Comparison of ENCODE assay signal across 11 mouse cellular contexts in genomic region chr12:103281912-103282311, GRCm38 (mm10). TPM values are rescaled to one million over a fixed set of nuclear protein-coding genes. Genes with fewer than 3 reads are reported as not detected.
A peak's percentile ranks its signal among the peaks of the same experiment; 100 is the strongest.
DNase-seq lines count a peak whose midpoint lies in the region; ATAC-seq and TF ChIP-seq lines count a peak whose summit lies in the region.
"Had no signal": no experiment of that assay in that cellular context is flagged by ENCODE, and none has a peak within 500 bp of the region (broad histone marks: within the 10 kb centered on the region; RNA-seq: fewer than 3 reads in every experiment).

No protein-coding gene starts in this region.

- no peak for TF ChIP-seq EP300 in heart, adult 2 months (IDR thresholded peaks at IDR 0.05; ENCODE audit: insufficient read depth, low read depth, low read length)

- H3K27ac ChIP-seq in heart, adult 2 months, result no peak overlapping the region
- H3K27ac ChIP-seq in heart, embryonic 11.5 days (ENCODE audit: low read depth, low read length), result no peak overlapping the region
- no peak overlapping the region for H3K27ac ChIP-seq in liver, adult 2 months (replicated peaks; ENCODE audit: insufficient read depth, low read depth, low read length)
- H3K27ac ChIP-seq in stomach, embryonic 14.5 days (ENCODE audit: low read length), result no peak overlapping the region
- H3K27ac ChIP-seq in midbrain, postnatal 0 days (ENCODE audit: low read depth, low read length), result no peak overlapping the region

- 32% methylated on average over 4 of the region's 4 CpGs for WGBS in heart, adult 2 months
- 37% methylated on average over 4 of the region's 4 CpGs for WGBS in heart, embryonic 11.5 days (ENCODE audit: insufficient replicate concordance)
- 18% methylated on average over 4 of the region's 4 CpGs for WGBS in liver, adult 2 months
- WGBS in stomach, embryonic 14.5 days, result 25% methylated on average over 4 of the region's 4 CpGs
- WGBS in midbrain, postnatal 0 days, result 74% methylated on average over 4 of the region's 4 CpGs

- H3K4me3 ChIP-seq in heart, adult 2 months, result no peak overlapping the region
- H3K4me3 ChIP-seq in heart, embryonic 11.5 days (ENCODE audit: low read depth, low read length), result no peak overlapping the region
- H3K4me3 ChIP-seq in liver, adult 2 months (ENCODE audit: insufficient read depth, low read depth, low read length), result no peak overlapping the region
- H3K4me3 ChIP-seq in stomach, embryonic 14.5 days (ENCODE audit: low read depth, low read length), result no peak overlapping the region
- no peak overlapping the region for H3K4me3 ChIP-seq in midbrain, postnatal 0 days (ENCODE audit: low read depth, low read length)
- H3K4me3 ChIP-seq: megakaryocyte, embryonic 14.5 days had no signal

- no peak for ATAC-seq in heart, embryonic 11.5 days (replicated peaks; ENCODE audit: insufficient number of reproducible peaks, low FRiP score, low TSS enrichment)
- ATAC-seq in stomach, embryonic 14.5 days (ENCODE audit: insufficient number of reproducible peaks, insufficient read depth, low FRiP score, low read depth), result peak; percentile 47; the same call in 1 of the 2 replicates
- no peak for ATAC-seq in midbrain, postnatal 0 days (ENCODE audit: low FRiP score)

- no peak for TF ChIP-seq CTCF in heart, adult 2 months (IDR thresholded peaks at IDR 0.05)
- TF ChIP-seq CTCF in liver, adult 2 months (IDR thresholded peaks at IDR 0.05; ENCODE audit: low read depth, low read length), result no peak
- no peak for TF ChIP-seq CTCF in midbrain, postnatal 0 days (IDR thresholded peaks at IDR 0.05)

- H3K27me3 ChIP-seq in heart, adult 2 months (ENCODE audit: control insufficient read depth, insufficient read depth, low read length), result no peaks in the 10 kb centered on the region
- no peaks in the 10 kb centered on the region for H3K27me3 ChIP-seq in heart, embryonic 11.5 days (ENCODE audit: control insufficient read depth, insufficient read depth, low read length)
- H3K27me3 ChIP-seq in liver, adult 2 months (ENCODE audit: control insufficient read depth, insufficient read depth, low read length), result no peaks in the 10 kb centered on the region
- H3K27me3 ChIP-seq in stomach, embryonic 14.5 days (ENCODE audit: control insufficient read depth, insufficient read depth, low read length), result no peaks in the 10 kb centered on the region
- no peaks in the 10 kb centered on the region for H3K27me3 ChIP-seq in midbrain, postnatal 0 days (ENCODE audit: insufficient read depth, low read length)
- H3K27me3 ChIP-seq: megakaryocyte, embryonic 14.5 days had no signal

- H3K9ac ChIP-seq in heart, adult 2 months (ENCODE audit: low read depth, low read length), result no peak overlapping the region
- no peak overlapping the region for H3K9ac ChIP-seq in heart, embryonic 11.5 days (ENCODE audit: low read depth, low read length)
- H3K9ac ChIP-seq in liver, adult 2 months (ENCODE audit: low read depth, low read length), result no peak overlapping the region
- H3K9ac ChIP-seq in stomach, embryonic 14.5 days (replicated peaks; ENCODE audit: low read depth, low read length), result no peak overlapping the region
- H3K9ac ChIP-seq in midbrain, postnatal 0 days (replicated peaks; ENCODE audit: low read length, poor library complexity, severe bottlenecking), result no peak overlapping the region

- no peaks in the 10 kb centered on the region for H3K4me1 ChIP-seq in heart, adult 2 months (ENCODE audit: control insufficient read depth, insufficient read depth, low read length)
- no peaks in the 10 kb centered on the region for H3K4me1 ChIP-seq in heart, embryonic 11.5 days (ENCODE audit: control insufficient read depth, insufficient read depth, low read length)
- H3K4me1 ChIP-seq in liver, adult 2 months (ENCODE audit: control insufficient read depth, insufficient read depth, low read length), result no peaks in the 10 kb centered on the region; the same call in 1 of the 2 replicates
- H3K4me1 ChIP-seq in stomach, embryonic 14.5 days (ENCODE audit: control insufficient read depth, insufficient read depth, low read length), result no peaks in the 10 kb centered on the region; the same call in 1 of the 2 replicates
- H3K4me1 ChIP-seq in midbrain, postnatal 0 days (ENCODE audit: insufficient read depth, low read length), result no peaks in the 10 kb centered on the region
- H3K4me1 ChIP-seq: megakaryocyte, embryonic 14.5 days had no signal

- TF ChIP-seq POLR2A in heart, adult 2 months (IDR thresholded peaks at IDR 0.05; ENCODE audit: insufficient read depth, low read depth, low read length), result no peak
- no peak for TF ChIP-seq POLR2A in liver, adult 2 months (IDR thresholded peaks at IDR 0.05; ENCODE audit: extremely low read depth, insufficient read depth, low read length)

- no peaks in the 10 kb centered on the region for H3K9me3 ChIP-seq in heart, embryonic 11.5 days (replicated peaks; ENCODE audit: control insufficient read depth, low read length)
- H3K9me3 ChIP-seq in stomach, embryonic 14.5 days (ENCODE audit: control insufficient read depth, low read depth, low read length), result no peaks in the 10 kb centered on the region
- no peaks in the 10 kb centered on the region for H3K9me3 ChIP-seq in midbrain, postnatal 0 days (ENCODE audit: low read length)
- H3K9me3 ChIP-seq: megakaryocyte, embryonic 14.5 days had no signal

- intact Hi-C loops in heart, adult 2 months (cut with DNase I), result no loop called here
- intact Hi-C loops in heart, postnatal 36 days (cut with DNase I), result no loop called here

- no peak overlapping the region for H3K4me2 ChIP-seq in heart, embryonic 11.5 days
- no peak overlapping the region for H3K4me2 ChIP-seq in stomach, embryonic 14.5 days (replicated peaks; ENCODE audit: low read depth, low read length)
- no peak overlapping the region for H3K4me2 ChIP-seq in midbrain, postnatal 0 days (ENCODE audit: low read depth, low read length, poor library complexity, severe bottlenecking)

- DNase-seq in heart, adult 2 months, result peak; percentile 37 to 56
- peak; percentile 7 to 25 for DNase-seq in heart, postnatal 36 days
- peak; percentile 97 for DNase-seq in liver, adult 2 months (ENCODE audit: extremely low read depth, low read depth, low spot score)
- DNase-seq in left cerebral cortex, adult 11 months (ENCODE audit: low spot score), result no peak
- DNase-seq in cerebellum, adult 9-11 months, result no peak
- DNase-seq in midbrain, postnatal 0 days (ENCODE audit: low spot score), result no peak

- H3K79me2 ChIP-seq in heart, adult 2 months (replicated peaks; ENCODE audit: control insufficient read depth, insufficient read depth, low read length), result no peaks in the 10 kb centered on the region
- no peaks in the 10 kb centered on the region for H3K79me2 ChIP-seq in liver, adult 2 months (ENCODE audit: control insufficient read depth, insufficient read depth, low read length)

- H3K36me3 ChIP-seq in heart, adult 2 months (ENCODE audit: control insufficient read depth, insufficient read depth, low read length), result no peaks in the 10 kb centered on the region
- H3K36me3 ChIP-seq in heart, embryonic 11.5 days (ENCODE audit: control insufficient read depth, insufficient read depth, low read length), result no peaks in the 10 kb centered on the region
- no peaks in the 10 kb centered on the region for H3K36me3 ChIP-seq in liver, adult 2 months (ENCODE audit: control insufficient read depth, insufficient read depth, low read length)
- H3K36me3 ChIP-seq in stomach, embryonic 14.5 days (ENCODE audit: control insufficient read depth, insufficient read depth, low read length), result no peaks in the 10 kb centered on the region
- no peaks in the 10 kb centered on the region for H3K36me3 ChIP-seq in midbrain, postnatal 0 days (ENCODE audit: insufficient read depth, low read length)

RNA-seq across cellular contexts. Expression of gene Fam181a, which starts 28.9 kb away (rescaled TPM):
- total RNA-seq in heart, adult 2 months (2021), result not detected
- not detected in 2 replicates for polyA plus RNA-seq in heart, adult 2 months (2012; rRNA removed)
- polyA plus RNA-seq in heart, embryonic 11.5 days (2014; fragmentation: Nextera tagmentation; extraction: Ambion mirVana), result not detected in 2 replicates
- not detected for total RNA-seq in heart, postnatal 36 days (2021)
- total RNA-seq in liver, adult 2 months (2014; rRNA removed), result not detected in 2 replicates
- polyA plus RNA-seq in liver, adult 2 months (2012; rRNA removed), result not detected in 2 replicates
- not detected in 2 replicates for polyA plus RNA-seq in stomach, embryonic 14.5 days (2014; fragmentation: Nextera tagmentation; extraction: Ambion mirVana)
- total RNA-seq in midbrain, postnatal 0 days (2014; rRNA removed), result 11.2 and 14.9 TPM in 2 replicates
- polyA plus RNA-seq in midbrain, postnatal 0 days (2015; fragmentation: Nextera tagmentation; extraction: Ambion mirVana), result 8.9 and 11.2 TPM in 2 replicates
- total RNA-seq: ES-E14; hematopoietic stem cell, adult 5-6 weeks had no signal

RNA-seq across cellular contexts. Expression of gene Prima1, which starts 40.0 kb away (rescaled TPM):
- under 1 TPM; 0.29 to 0.43 TPM for total RNA-seq in heart, adult 2 months (2021)
- 0.53 and 1.4 TPM in 2 replicates for polyA plus RNA-seq in heart, adult 2 months (2012; rRNA removed)
- polyA plus RNA-seq in heart, embryonic 11.5 days (2014; fragmentation: Nextera tagmentation; extraction: Ambion mirVana), result 0.19 and 0.41 TPM in 2 replicates
- total RNA-seq in heart, postnatal 36 days (2021), result under 1 TPM in 1 of 2 experiments, not detected in 1; 0.43 TPM
- not detected in 2 replicates for total RNA-seq in liver, adult 2 months (2014; rRNA removed)
- not detected in 2 replicates for polyA plus RNA-seq in liver, adult 2 months (2012; rRNA removed)
- polyA plus RNA-seq in stomach, embryonic 14.5 days (2014; fragmentation: Nextera tagmentation; extraction: Ambion mirVana), result 3.4 and 3.5 TPM in 2 replicates
- 0.44 and 2.3 TPM in 2 replicates for total RNA-seq in midbrain, postnatal 0 days (2014; rRNA removed)
- polyA plus RNA-seq in midbrain, postnatal 0 days (2015; fragmentation: Nextera tagmentation; extraction: Ambion mirVana), result 0.46 and 1.2 TPM in 2 replicates
- total RNA-seq: hematopoietic stem cell, adult 5-6 weeks had no signal

Comparison
In these comparisons a context has a peak if more than half of its experiments do, and no peak if none do; other contexts are left out.
1. DNase-seq: peak in heart, adult 2 months (2 of 2), heart, postnatal 36 days (2 of 2) and liver, adult 2 months (single experiment); none in left cerebral cortex, adult 11 months (single experiment), cerebellum, adult 9-11 months (single experiment) and midbrain, postnatal 0 days (single experiment).